Mouse (Mus musculus): ENCODE data around the gene Trpt1. TPM values are rescaled to one million over a fixed set of nuclear protein-coding genes. Genes with fewer than 3 reads are reported as not detected.
A peak's percentile ranks its signal among the peaks of the same experiment; 100 is the strongest.

Gene Trpt1
- polyA plus RNA-seq, 1 experiment from 2014 or later: 14.7 TPM

DNA sequence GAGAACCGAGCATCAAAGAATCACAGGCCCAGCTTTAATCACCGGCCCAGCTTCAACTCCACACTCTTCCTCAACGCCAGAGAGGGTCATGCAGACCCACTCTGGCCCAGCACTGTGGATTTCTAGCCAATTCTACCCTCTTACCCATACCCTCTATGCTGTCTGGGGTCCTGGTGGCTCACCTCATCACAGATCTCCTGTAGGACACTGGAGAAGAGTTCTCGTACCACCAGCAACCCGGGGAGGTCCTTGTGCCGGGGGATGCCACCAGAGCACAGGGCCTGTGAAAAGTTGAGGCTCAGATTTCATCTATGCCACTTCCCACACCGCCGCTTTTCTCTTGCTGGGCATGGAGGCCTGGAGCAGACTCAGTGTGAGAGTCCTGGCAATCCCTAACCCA lies 1.4 kb upstream of the Trpt1 start:
- Histone ChIP-seq H3K9me3 (replicated peaks; ENCODE audit: control insufficient read depth, low read length) (peaks cover 3% of the 10 kb centered on the region; the same call in 1 of the 2 replicates), H3K4me2 (no peak overlapping the region; the same call in 1 of the 2 replicates), H3K4me3 (ENCODE audit: low read depth, low read length) (no peak overlapping the region), H3K36me3 (ENCODE audit: control insufficient read depth, insufficient read depth, low read length) (peaks cover 11% of the 10 kb centered on the region), H3K27me3 (ENCODE audit: control insufficient read depth, insufficient read depth, low read length) (no peaks in the 10 kb centered on the region), H3K4me1 (ENCODE audit: control insufficient read depth, insufficient read depth, low read length) (peaks cover 22% of the 10 kb centered on the region), H3K27ac (ENCODE audit: low read depth, low read length) (no peak overlapping the region), H3K9ac (ENCODE audit: low read depth, low read length) (no peak overlapping the region)
- no peak for ATAC-seq (replicated peaks; ENCODE audit: insufficient number of reproducible peaks, low FRiP score, low TSS enrichment)
- WGBS (ENCODE audit: insufficient replicate concordance): 88% methylated on average over 8 of the region's 8 CpGs

DNA sequence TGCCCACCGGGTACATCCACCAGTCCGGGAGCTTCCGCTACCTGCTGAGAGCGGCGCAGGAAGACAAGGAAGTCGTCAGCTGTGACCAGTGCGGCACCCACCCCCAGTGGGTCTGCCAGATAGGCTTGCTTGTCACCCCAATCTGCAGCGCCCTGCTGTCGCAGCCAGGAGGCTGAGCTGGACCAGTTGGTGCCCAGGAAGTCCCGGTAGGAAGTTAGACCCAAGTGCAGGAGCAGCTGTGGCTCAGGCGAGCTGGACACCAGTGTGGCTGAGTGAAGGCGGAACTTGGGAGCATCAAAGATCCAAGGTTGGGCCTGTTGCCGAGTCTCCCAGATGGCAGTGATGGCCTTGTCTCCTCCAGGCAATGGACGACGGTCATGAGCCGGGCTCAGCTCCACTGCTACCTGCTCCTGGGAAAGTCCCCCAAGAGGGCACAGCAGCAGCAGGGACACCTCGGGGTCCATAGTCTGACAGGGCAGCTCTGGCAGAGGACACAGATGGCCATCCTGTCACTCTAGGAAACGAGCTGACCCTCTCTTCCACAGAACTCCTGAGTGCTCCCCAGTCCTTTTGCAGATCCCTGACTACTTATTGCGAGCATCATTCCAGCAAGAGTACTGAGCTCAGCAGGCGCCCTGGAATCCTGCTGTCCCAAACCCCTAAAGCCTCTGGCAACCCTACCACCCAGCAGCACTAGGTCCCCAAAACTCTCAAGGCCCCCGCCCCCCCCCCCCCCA lies 508 bp upstream of the Trpt1 start:
- no peak for ATAC-seq (replicated peaks; ENCODE audit: insufficient number of reproducible peaks, low FRiP score, low TSS enrichment)
- WGBS (ENCODE audit: insufficient replicate concordance): 44% methylated on average over 21 of the region's 21 CpGs
- H3K4me3 ChIP-seq (ENCODE audit: low read depth, low read length): peak overlapping the region; percentile 67
- peak overlapping the region; percentile 93 for H3K4me2 ChIP-seq
- H3K27me3 ChIP-seq (ENCODE audit: control insufficient read depth, insufficient read depth, low read length): no peaks in the 10 kb centered on the region
- peaks cover 22% of the 10 kb centered on the region for H3K4me1 ChIP-seq (ENCODE audit: control insufficient read depth, insufficient read depth, low read length)
- peak overlapping the region; percentile 78 for H3K9ac ChIP-seq (ENCODE audit: low read depth, low read length)
- H3K9me3 ChIP-seq (replicated peaks; ENCODE audit: control insufficient read depth, low read length): peaks cover 4% of the 10 kb centered on the region; the same call in 1 of the 2 replicates
- peaks cover 19% of the 10 kb centered on the region for H3K36me3 ChIP-seq (ENCODE audit: control insufficient read depth, insufficient read depth, low read length)
- H3K27ac ChIP-seq (ENCODE audit: low read depth, low read length): peak overlapping the region; percentile 50; the same call in 1 of the 2 replicates

DNA sequence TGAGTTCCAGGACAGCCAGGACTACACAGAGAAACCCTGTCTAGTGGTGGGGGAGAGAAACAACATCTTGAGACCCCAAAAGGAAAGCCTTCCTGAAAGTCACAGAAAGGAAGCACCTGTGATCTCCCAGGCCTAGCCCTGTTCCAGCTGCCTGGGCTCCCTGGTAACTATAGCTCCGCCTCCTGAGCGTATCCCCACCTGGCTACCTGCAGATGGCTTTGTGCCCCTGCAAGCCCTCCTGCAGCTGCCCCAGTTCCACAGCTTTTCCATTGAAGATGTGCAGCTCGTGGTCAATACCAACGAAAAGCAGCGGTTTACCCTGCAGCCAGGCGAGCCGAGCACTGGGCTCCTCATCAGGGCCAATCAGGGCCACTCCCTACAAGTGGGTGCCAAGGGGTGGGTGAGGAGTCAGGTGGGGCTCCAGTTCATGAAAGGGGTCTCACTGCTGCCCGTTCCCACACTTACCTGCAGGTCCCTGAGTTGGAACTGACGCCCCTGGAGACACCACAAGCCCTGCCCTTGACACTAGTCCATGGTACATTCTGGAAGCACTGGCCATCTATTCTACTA lies 1.9 kb downstream of the Trpt1 start:
- Histone ChIP-seq H3K27me3 (ENCODE audit: control insufficient read depth, insufficient read depth, low read length) (no peaks in the 10 kb centered on the region), H3K36me3 (ENCODE audit: control insufficient read depth, insufficient read depth, low read length) (peaks cover 20% of the 10 kb centered on the region), H3K9ac (ENCODE audit: low read depth, low read length) (no peak overlapping the region), H3K9me3 (replicated peaks; ENCODE audit: control insufficient read depth, low read length) (peaks cover 4% of the 10 kb centered on the region; the same call in 1 of the 2 replicates), H3K4me2 (no peak overlapping the region), H3K27ac (ENCODE audit: low read depth, low read length) (no peak overlapping the region), H3K4me1 (ENCODE audit: control insufficient read depth, insufficient read depth, low read length) (peaks cover 21% of the 10 kb centered on the region), H3K4me3 (ENCODE audit: low read depth, low read length) (no peak overlapping the region)
- no peak for ATAC-seq (replicated peaks; ENCODE audit: insufficient number of reproducible peaks, low FRiP score, low TSS enrichment)
- 82% methylated on average over 9 of the region's 9 CpGs for WGBS (ENCODE audit: insufficient replicate concordance)

- no peak overlapping the region for H3K9ac ChIP-seq (ENCODE audit: low read depth, low read length)
- peaks cover 20% of the 10 kb centered on the region for H3K36me3 ChIP-seq (ENCODE audit: control insufficient read depth, insufficient read depth, low read length)
- no peak overlapping the region for H3K4me3 ChIP-seq (ENCODE audit: low read depth, low read length)
- WGBS (ENCODE audit: insufficient replicate concordance): 88% methylated on average over 19 of the region's 19 CpGs
- no peak overlapping the region for H3K4me2 ChIP-seq
- H3K4me1 ChIP-seq (ENCODE audit: control insufficient read depth, insufficient read depth, low read length): peaks cover 11% of the 10 kb centered on the region
- no peaks in the 10 kb centered on the region for H3K27me3 ChIP-seq (ENCODE audit: control insufficient read depth, insufficient read depth, low read length)
- H3K9me3 ChIP-seq (replicated peaks; ENCODE audit: control insufficient read depth, low read length): peaks cover 4% of the 10 kb centered on the region; the same call in 1 of the 2 replicates
- H3K27ac ChIP-seq (ENCODE audit: low read depth, low read length): no peak overlapping the region
- ATAC-seq (replicated peaks; ENCODE audit: insufficient number of reproducible peaks, low FRiP score, low TSS enrichment): no peak
These were observed 3.6 kb downstream of the Trpt1 start for GRCm38 (mm10) chr19:6999360-7000063.

DNA sequence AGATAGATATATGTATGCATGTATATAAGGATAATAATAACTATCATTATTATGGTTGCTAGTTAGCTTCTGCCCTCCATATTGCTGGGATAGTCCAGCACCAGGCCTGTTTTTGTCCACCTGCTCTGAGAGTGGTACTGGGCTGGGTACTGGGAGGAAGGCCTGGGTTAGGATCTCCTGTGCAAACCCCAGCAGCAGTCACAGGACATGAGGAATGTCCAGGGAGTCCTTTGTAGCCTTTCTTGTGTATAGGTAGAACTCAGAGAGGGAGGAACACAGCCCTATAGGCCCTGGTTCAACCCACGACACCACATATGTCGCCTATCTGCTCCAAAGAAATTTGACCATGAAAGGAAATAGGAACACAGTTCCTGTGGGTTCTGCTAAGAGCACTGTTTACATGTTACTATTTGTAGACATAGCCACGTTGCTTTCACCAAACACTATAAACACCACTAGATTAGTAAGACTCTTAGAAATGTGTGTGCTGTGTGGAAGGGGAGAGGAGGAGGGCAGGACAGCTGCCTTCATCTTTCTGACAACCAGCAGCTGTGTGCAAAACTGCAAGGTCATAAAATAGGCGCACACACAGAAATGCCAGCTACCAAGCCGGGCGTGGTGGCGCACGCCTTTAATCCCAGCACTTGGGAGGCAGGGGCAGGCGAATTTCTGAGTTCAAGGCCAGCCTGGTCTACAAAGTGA lies 11.1 kb downstream of the Trpt1 start:
- no peak overlapping the region for H3K4me3 ChIP-seq (ENCODE audit: low read depth, low read length)
- H3K4me2 ChIP-seq: no peak overlapping the region
- no peaks in the 10 kb centered on the region for H3K36me3 ChIP-seq (ENCODE audit: control insufficient read depth, insufficient read depth, low read length)
- no peaks in the 10 kb centered on the region for H3K4me1 ChIP-seq (ENCODE audit: control insufficient read depth, insufficient read depth, low read length)
- H3K9me3 ChIP-seq (replicated peaks; ENCODE audit: control insufficient read depth, low read length): no peaks in the 10 kb centered on the region
- no peak overlapping the region for H3K9ac ChIP-seq (ENCODE audit: low read depth, low read length)
- no peak for ATAC-seq (replicated peaks; ENCODE audit: insufficient number of reproducible peaks, low FRiP score, low TSS enrichment)
- H3K27ac ChIP-seq (ENCODE audit: low read depth, low read length): no peak overlapping the region
- 77% methylated on average over 9 of the region's 9 CpGs for WGBS (ENCODE audit: insufficient replicate concordance)
- H3K27me3 ChIP-seq (ENCODE audit: control insufficient read depth, insufficient read depth, low read length): no peaks in the 10 kb centered on the region

DNA sequence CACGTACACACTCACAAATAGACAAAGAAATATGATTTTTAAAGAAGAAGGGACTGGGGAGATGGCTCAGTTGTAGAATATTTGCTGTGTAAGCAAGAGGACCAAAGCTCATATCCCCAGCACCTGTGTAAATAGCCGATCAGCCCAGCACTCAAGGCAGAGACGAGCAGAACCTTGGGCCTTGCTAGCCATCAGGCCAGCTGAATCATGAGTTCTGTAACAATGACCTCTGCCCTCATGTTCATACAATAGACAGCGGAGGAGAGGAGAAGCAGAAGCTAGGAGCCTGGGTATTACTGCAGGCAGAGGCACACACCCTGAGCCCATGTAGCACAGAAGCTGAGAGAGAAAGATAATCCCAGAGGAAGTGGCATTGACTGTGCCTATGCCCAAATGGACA lies 16.5 kb downstream of the Trpt1 start:
- ATAC-seq (replicated peaks; ENCODE audit: insufficient number of reproducible peaks, low FRiP score, low TSS enrichment): no peak
- no peaks in the 10 kb centered on the region for H3K27me3 ChIP-seq (ENCODE audit: control insufficient read depth, insufficient read depth, low read length)
- H3K4me1 ChIP-seq (ENCODE audit: control insufficient read depth, insufficient read depth, low read length): no peaks in the 10 kb centered on the region
- H3K27ac ChIP-seq (ENCODE audit: low read depth, low read length): no peak overlapping the region
- 82% methylated on average over 4 of the region's 4 CpGs for WGBS (ENCODE audit: insufficient replicate concordance)
- H3K9me3 ChIP-seq (replicated peaks; ENCODE audit: control insufficient read depth, low read length): no peaks in the 10 kb centered on the region
- H3K36me3 ChIP-seq (ENCODE audit: control insufficient read depth, insufficient read depth, low read length): no peaks in the 10 kb centered on the region
- H3K4me3 ChIP-seq (ENCODE audit: low read depth, low read length): no peak overlapping the region
- no peak overlapping the region for H3K4me2 ChIP-seq
- H3K9ac ChIP-seq (ENCODE audit: low read depth, low read length): no peak overlapping the region

GRCm38 (mm10) chr19:7013984-7014383 lies 18.1 kb downstream of the Trpt1 start:
- H3K4me3 ChIP-seq (ENCODE audit: low read depth, low read length): no peak overlapping the region
- no peaks in the 10 kb centered on the region for H3K9me3 ChIP-seq (replicated peaks; ENCODE audit: control insufficient read depth, low read length)
- H3K27ac ChIP-seq (ENCODE audit: low read depth, low read length): no peak overlapping the region
- ATAC-seq (replicated peaks; ENCODE audit: insufficient number of reproducible peaks, low FRiP score, low TSS enrichment): no peak
- H3K27me3 ChIP-seq (ENCODE audit: control insufficient read depth, insufficient read depth, low read length): no peaks in the 10 kb centered on the region
- 89% methylated on average over 9 of the region's 9 CpGs for WGBS (ENCODE audit: insufficient replicate concordance)
- H3K9ac ChIP-seq (ENCODE audit: low read depth, low read length): no peak overlapping the region
- H3K36me3 ChIP-seq (ENCODE audit: control insufficient read depth, insufficient read depth, low read length): peaks cover 3% of the 10 kb centered on the region
- H3K4me2 ChIP-seq: no peak overlapping the region
- peaks cover 12% of the 10 kb centered on the region for H3K4me1 ChIP-seq (ENCODE audit: control insufficient read depth, insufficient read depth, low read length)

GRCm38 (mm10) chr19:7014481-7015135 lies 18.7 kb downstream of the Trpt1 start:
- no peak overlapping the region for H3K4me3 ChIP-seq (ENCODE audit: low read depth, low read length)
- H3K4me2 ChIP-seq: no peak overlapping the region
- H3K27me3 ChIP-seq (ENCODE audit: control insufficient read depth, insufficient read depth, low read length): no peaks in the 10 kb centered on the region
- no peak for ATAC-seq (replicated peaks; ENCODE audit: insufficient number of reproducible peaks, low FRiP score, low TSS enrichment)
- H3K27ac ChIP-seq (ENCODE audit: low read depth, low read length): no peak overlapping the region
- no peak overlapping the region for H3K9ac ChIP-seq (ENCODE audit: low read depth, low read length)
- WGBS (ENCODE audit: insufficient replicate concordance): 84% methylated on average over 20 of the region's 20 CpGs
- H3K9me3 ChIP-seq (replicated peaks; ENCODE audit: control insufficient read depth, low read length): no peaks in the 10 kb centered on the region
- H3K4me1 ChIP-seq (ENCODE audit: control insufficient read depth, insufficient read depth, low read length): peaks cover 16% of the 10 kb centered on the region
- H3K36me3 ChIP-seq (ENCODE audit: control insufficient read depth, insufficient read depth, low read length): peaks cover 5% of the 10 kb centered on the region
